Mouse (Mus musculus) liver, embryonic 14.5 days (tissue): ENCODE data around the gene Duoxa2. TPM values are rescaled to one million over a fixed set of nuclear protein-coding genes. Genes with fewer than 3 reads are reported as not detected.
"Not testable (repeated sequence)": the region's sequence is repeated elsewhere in the genome, so short reads cannot be mapped to it uniquely, and the experiment has no call there.

Experiments
- ATAC-seq: fragments of 200-750 bp; cut with Nextera tagmentation; 2 replicates; pipeline ENCODE4 v1.8.0; 2017; ENCODE audit warnings: moderate number of reproducible peaks, mild to moderate bottlenecking, moderate library complexity; ENCODE audit not compliant: insufficient read depth
- DNase-seq, 3 experiments: peaks; one replicate each; pipeline ENCODE4 v3.0.0-alpha.2; 2012 to 2013; ENCODE audit warnings: low read depth in 3 of 3, low spot score in 3 of 3
- H3K27ac ChIP-seq: fragments of 300-500 bp; sonication (generic); 2 replicates; pipeline ENCODE4 v1.5.1; 2014; ENCODE audit warnings: moderate library complexity, mild to moderate bottlenecking, control low read depth, inconsistent platforms
- H3K27me3 ChIP-seq: fragments of 300-500 bp; sonication (generic); 2 replicates; pipeline ENCODE4 v1.6.1; 2014; ENCODE audit warnings: mild to moderate bottlenecking, low read length, moderate library complexity; ENCODE audit not compliant: control insufficient read depth, insufficient read depth
- H3K36me3 ChIP-seq: fragments of 300-500 bp; sonication (generic); replicated peaks from 2 replicates; pipeline ENCODE4 v1.6.1; 2014; ENCODE audit warnings: low read depth; ENCODE audit not compliant: control insufficient read depth, insufficient read depth
- H3K4me1 ChIP-seq, 2 experiments: fragments of 200-500 bp in 1 of 2; fragments of 300-500 bp in 1 of 2; sonication (generic) in 1 of 2; replicated peaks; 2 replicates each; pipeline ENCODE4 v1.6.1; 2012 to 2014; ENCODE audit warnings: antibody characterized with exemption in 1 of 2, inconsistent platforms in 1 of 2, low read length in 1 of 2; ENCODE audit not compliant: control insufficient read depth in 2 of 2, insufficient read depth in 2 of 2
- H3K4me2 ChIP-seq: fragments of 300-500 bp; sonication (generic); 2 replicates; pipeline ENCODE4 v1.6.1; 2014; ENCODE audit warnings: low read depth, mild to moderate bottlenecking, control low read depth, moderate library complexity
- H3K4me3 ChIP-seq, 2 experiments: fragments of 200-500 bp in 1 of 2; fragments of 300-500 bp in 1 of 2; sonication (generic) in 1 of 2; 2 replicates each; pipeline ENCODE4 v1.5.1; 2012 to 2014; ENCODE audit warnings: low read depth in 2 of 2, low read length in 2 of 2, mild to moderate bottlenecking in 2 of 2, control low read depth in 1 of 2, inconsistent platforms in 1 of 2, moderate library complexity in 1 of 2; ENCODE audit not compliant: insufficient read depth in 1 of 2
- H3K9ac ChIP-seq: fragments of 300-500 bp; sonication (generic); replicated peaks from 2 replicates; pipeline ENCODE4 v1.6.1; 2014; ENCODE audit warnings: mild to moderate bottlenecking, control low read depth, moderate library complexity
- H3K9me3 ChIP-seq: fragments of 300-500 bp; sonication (generic); 2 replicates; pipeline ENCODE4 v1.6.1; 2016; ENCODE audit warnings: low read length, mixed read lengths; ENCODE audit not compliant: control insufficient read depth
- CTCF ChIP-seq: IDR thresholded peaks from 2 replicates; pipeline ENCODE4 v1.5.1; 2016; ENCODE audit warnings: antibody characterized with exemption, low read depth, control low read depth
- EP300 ChIP-seq: IDR thresholded peaks from 2 replicates; pipeline ENCODE4 v1.6.1; 2016; ENCODE audit warnings: antibody characterized with exemption, low read depth
- WGBS: fragments of 180-500 bp; shearing (Covaris S2); extraction: QIAGEN DNeasy Blood & Tissue Kit; methylation state at CpG from one replicate; pipeline ENCODE4 v1.1.7; 2014; ENCODE audit not compliant: insufficient replicate concordance; 5-methylcytosine and 5-hydroxymethylcytosine counted together
- polyA plus RNA-seq, 2 experiments: library from polyadenylated mRNA; depleted of rRNA in 1 of 2; stranded (reverse) in 1 of 2; unstranded in 1 of 2; fragments of >200 nt; fragmentation: Nextera tagmentation in 1 of 2; extraction: Ambion mirVana in 1 of 2; gene quantifications; 2 replicates each; pipeline versions ENCODE4 v1.2.1 to v1.2.3; 2012 to 2014

The Duoxa2 gene
- polyA plus RNA-seq, 2 experiments, result not detected

- no peak overlapping the region for H3K27ac ChIP-seq
- H3K9me3 ChIP-seq, result no peaks in the 10 kb centered on the region
- no peak for TF ChIP-seq CTCF
- TF ChIP-seq EP300, result no peak
- WGBS, result 36% methylated on average over 3 of the region's 3 CpGs
- no peaks in the 10 kb centered on the region for H3K36me3 ChIP-seq
- no peak overlapping the region for H3K9ac ChIP-seq
- no peak overlapping the region for H3K4me2 ChIP-seq
- DNase-seq (no peak), ATAC-seq (no peak)
- H3K4me1 ChIP-seq, result no peaks in the 10 kb centered on the region
- H3K27me3 ChIP-seq, result no peaks in the 10 kb centered on the region
- no peak overlapping the region for H3K4me3 ChIP-seq
These were observed 29.3 kb downstream of the Duoxa2 start for GRCm38 (mm10) chr2:122327986-122328385.

GRCm38 (mm10) chr2:122330317-122330716 is 31.6 kb downstream of the Duoxa2 start:
- H3K27me3 ChIP-seq, H3K36me3 ChIP-seq, H3K9ac ChIP-seq, H3K4me2 ChIP-seq, DNase-seq, H3K4me1 ChIP-seq, H3K27ac ChIP-seq, ATAC-seq, H3K4me3 ChIP-seq, H3K9me3 ChIP-seq: not testable (repeated sequence)
- 66% methylated on average over 4 of the region's 6 CpGs for WGBS

- ATAC-seq (no peak), DNase-seq (no peak)
- WGBS, result 65% methylated on average over 3 of the region's 3 CpGs
- H3K4me2 ChIP-seq, result no peak overlapping the region
- no peak overlapping the region for H3K9ac ChIP-seq
- no peaks in the 10 kb centered on the region for H3K27me3 ChIP-seq
- H3K4me1 ChIP-seq, result no peaks in the 10 kb centered on the region
- H3K36me3 ChIP-seq, result no peaks in the 10 kb centered on the region
- no peaks in the 10 kb centered on the region for H3K9me3 ChIP-seq
- H3K4me3 ChIP-seq, result no peak overlapping the region
- no peak overlapping the region for H3K27ac ChIP-seq
- no peak for TF ChIP-seq CTCF
- no peak for TF ChIP-seq EP300
These were observed 33.5 kb downstream of the Duoxa2 start for GRCm38 (mm10) chr2:122332222-122332621.

- WGBS, result 43% methylated on average over 3 of the region's 3 CpGs
- Histone ChIP-seq H3K9me3 (no peaks in the 10 kb centered on the region), H3K27ac (no peak overlapping the region), H3K4me1 (no peaks in the 10 kb centered on the region), H3K9ac (no peak overlapping the region), H3K4me2 (no peak overlapping the region), H3K4me3 (no peak overlapping the region), H3K27me3 (no peaks in the 10 kb centered on the region), H3K36me3 (no peaks in the 10 kb centered on the region)
- TF ChIP-seq CTCF, result no peak
- TF ChIP-seq EP300, result no peak
- ATAC-seq (no peak), DNase-seq (no peak)
These were observed 35.5 kb downstream of the Duoxa2 start for GRCm38 (mm10) chr2:122334170-122334569.

- 56% methylated on average over 21 of the region's 21 CpGs for WGBS
- ATAC-seq (no peak), DNase-seq (no peak)
- no peaks in the 10 kb centered on the region for H3K27me3 ChIP-seq
- TF ChIP-seq EP300 (no peak), CTCF (no peak)
- H3K4me3 ChIP-seq, result no peak overlapping the region
- no peaks in the 10 kb centered on the region for H3K4me1 ChIP-seq
- H3K27ac ChIP-seq, result no peak overlapping the region
- no peak overlapping the region for H3K9ac ChIP-seq
- no peaks in the 10 kb centered on the region for H3K9me3 ChIP-seq
- H3K36me3 ChIP-seq, result no peaks in the 10 kb centered on the region
- no peak overlapping the region for H3K4me2 ChIP-seq
These were observed 38.6 kb downstream of the Duoxa2 start for GRCm38 (mm10) chr2:122337291-122337690.
